Mouse (Mus musculus) T-helper 17 cell (primary cell): ENCODE measurements around the gene Ugt8a.

Experiments used
- in situ Hi-C, 2 experiments: fragments of 300-600 bp; cut with MboI, MseI; formaldehyde crosslinking; loops; 1 replicate in 1 of 2; 2 replicates in 1 of 2; pipeline ENCODE4 v1.15.1; 2025; ENCODE audit warnings: high pct_unique_total_duplicates in 2 of 2

The Ugt8a gene

DNA sequence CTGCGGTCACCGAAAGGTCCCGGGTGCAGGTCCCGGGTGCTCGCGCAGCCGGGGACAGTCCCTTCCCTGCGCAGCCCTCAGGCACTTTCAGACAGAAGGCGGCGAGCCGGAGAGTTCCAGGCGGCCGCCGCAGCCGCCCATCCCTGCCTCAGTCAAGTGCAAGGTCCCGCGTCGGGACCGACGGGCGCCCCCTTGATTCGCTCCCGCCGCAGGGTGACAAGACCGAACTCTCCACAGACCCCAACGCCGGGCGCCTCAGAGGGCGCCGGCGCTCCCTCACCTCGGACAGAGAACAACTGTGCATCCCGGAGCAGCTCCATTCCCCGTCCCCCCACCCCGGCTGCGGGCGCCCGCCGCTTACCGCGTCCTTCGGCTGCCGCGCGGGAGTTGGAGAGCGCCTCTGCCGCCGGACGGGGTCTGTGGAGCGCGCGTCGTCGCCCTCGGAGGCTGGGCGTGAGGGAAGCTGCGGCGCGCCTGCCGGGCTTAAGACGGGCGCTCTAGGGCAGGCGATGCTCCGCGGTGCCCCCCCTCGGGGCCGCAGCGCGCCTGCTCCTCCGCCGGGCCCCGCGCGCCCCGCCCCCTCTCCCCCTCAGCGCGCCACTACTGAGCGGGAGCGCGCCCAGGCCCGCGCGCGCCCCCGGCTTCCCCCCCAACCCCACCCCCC lies at the start of gene Ugt8a:
Gene Ugt8a (minus strand): TSS at position 528 of the 664 bp plus-strand sequence.
- in situ Hi-C loops = no loop called here

DNA sequence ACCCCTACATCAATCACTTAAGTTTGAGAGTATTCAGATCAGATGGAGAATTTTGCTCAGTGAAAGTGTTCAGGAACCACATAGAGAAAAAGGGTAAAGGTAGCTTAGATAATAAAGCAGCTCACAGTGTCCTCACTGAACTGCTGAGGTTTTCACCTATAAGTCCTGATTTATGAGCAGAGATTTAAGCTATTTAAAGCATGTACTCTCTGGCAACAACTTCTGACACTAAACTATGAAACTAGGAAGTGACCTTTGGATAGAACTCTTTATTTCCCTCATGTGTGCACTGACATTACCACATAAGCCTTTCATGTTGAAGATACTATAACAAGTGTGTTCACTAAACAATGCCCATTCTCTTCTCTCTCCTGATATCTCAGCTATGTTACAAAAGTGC lies 48.2 kb upstream of the Ugt8a start:
- in situ Hi-C loops = loop anchor here in 1 of 2 experiments (10.0 kb wide), 1 partner anchor 218 kb away; no protein-coding TSS in a partner anchor

DNA sequence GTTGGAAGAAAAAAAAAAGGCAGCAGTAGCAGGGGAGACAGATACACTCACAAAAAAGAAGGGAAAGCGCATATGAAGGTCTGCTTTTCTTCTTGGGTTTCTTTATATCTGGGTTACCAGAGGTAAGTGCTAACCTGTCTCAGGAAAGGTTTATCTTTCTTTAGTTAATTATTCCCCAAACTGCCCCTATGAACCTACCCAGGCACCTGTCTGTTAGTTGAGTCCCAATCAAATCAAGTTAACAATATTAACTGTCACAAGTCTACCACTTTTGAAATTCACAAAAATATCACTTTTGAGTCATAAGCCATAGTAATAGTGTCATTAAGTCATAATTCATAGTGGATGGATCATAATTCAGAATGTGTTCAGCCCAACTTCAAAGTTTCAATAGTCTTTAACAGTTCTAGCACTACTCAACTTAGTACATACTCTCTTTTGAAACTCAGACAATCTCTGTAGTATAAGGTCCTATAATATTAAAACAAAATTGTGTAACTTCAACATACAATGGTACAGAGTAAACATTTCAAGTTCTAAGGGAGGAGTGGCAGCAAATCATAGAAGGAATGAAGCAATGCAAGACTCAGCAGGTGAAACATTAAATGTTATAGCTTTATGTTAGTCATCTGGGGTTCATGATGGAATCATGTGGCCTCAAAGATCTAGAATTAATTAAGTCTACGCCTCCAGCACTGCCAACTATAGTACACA lies 45.4 kb upstream of the Ugt8a start:
- in situ Hi-C loops = loop anchor here in 1 of 2 experiments (10.0 kb wide), 1 partner anchor 221 kb away; no protein-coding TSS in a partner anchor

DNA sequence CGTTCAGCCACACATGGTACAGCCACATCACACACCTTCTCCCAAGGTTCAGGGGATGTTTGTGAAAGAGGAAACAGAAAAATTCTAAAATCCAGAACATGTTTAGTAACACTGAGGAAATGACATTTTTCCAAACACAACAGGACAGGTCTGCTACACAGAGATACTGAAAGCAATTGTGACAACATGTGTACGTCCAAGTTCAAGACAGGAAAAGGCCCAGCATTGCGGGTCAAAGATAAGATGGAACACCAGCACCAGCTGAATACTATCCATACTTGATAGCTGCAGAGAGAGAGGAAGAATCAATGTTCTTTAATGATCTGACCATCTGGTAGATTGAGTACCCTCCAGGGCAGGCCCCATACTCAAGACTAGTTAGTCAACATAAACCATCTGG lies 41.1 kb upstream of the Ugt8a start:
- in situ Hi-C loops = no loop called here

DNA sequence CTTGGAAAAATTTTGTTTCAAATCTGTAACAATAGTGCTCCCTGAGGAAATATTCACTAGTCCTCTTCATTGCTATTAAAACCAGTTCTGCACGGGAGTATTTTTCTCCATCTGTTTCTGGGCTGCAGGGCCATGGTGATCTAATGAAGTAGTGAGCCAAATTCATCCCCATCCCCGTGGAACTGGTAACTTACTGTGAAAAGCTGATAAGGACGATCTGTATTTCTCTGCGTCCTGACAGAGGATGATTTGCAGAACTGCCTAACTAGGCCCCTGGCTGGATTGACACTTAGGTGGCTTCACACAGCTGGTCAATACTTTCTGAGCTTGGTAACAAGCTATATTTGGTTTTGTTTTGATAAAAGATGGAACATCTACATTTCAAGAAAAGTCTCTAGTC lies 37.5 kb upstream of the Ugt8a start:
- in situ Hi-C loops = no loop called here

DNA sequence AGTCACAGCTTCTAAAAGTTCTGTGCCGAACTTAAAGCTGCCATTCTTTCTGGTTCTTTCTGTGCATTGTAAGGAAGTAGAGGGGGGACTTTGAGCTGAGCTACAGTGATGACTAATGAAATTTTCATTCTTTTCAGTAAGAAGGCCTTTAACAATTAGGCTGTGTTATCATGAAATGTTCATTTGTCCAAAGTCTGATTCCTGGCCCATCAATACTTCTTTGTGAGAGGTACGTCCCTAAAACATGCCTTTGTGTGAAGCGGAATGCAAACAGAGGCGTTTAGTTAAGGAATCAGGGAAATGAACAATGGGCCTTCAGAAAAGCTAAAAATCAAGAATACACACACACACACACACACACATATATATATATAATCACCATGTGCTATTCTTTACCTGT lies 31.0 kb upstream of the Ugt8a start:
- in situ Hi-C loops = no loop called here

DNA sequence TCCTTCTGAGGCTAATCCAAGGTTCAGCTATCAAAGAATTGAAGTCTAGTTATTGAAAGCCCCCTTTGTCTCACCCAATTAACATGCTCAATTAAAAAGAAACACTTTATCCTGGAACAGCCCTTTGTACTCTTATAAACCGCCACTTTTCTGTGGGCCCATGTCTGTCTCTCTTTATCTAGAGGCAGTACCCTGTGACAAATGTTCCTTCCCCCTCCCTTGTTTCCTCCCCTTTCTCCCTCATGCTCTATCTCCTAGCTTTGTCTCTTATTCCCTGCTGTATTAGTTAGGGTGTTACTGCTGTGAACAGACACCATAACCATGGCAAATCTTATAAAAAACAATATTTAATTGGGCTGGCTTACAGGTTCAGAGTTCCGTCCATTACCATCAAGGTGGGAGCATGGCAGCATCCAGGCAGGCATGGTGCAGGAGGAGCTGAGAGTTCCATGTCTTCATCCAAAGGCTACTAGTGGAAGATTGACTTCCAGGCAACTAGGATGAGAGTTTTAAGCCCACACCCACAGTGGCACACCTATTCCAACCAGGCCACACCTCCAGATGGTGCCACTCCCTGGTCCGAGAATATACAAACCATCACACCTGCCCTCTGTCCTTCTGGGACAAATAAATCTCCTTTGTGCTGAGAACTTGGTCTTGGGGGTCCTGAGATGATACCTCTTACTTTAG lies 17.9 kb upstream of the Ugt8a start:
- in situ Hi-C loops = no loop called here

DNA sequence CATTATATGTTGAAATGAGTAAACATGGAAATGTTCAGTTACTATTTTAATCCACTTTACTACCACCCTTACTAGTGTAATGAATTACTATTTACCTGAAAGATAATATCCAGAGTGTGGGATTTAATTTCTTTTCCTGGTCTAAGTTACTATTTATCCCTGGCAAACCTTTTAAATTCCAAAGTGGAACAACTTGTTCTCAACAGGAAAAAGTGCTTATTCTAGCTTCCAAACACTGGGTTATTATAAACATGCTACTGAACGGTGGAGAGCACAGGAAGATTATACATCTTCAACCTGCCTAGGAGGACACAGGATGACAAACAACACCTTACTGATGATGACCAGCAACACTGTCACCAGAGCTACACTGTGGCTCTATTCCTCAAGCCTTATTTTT lies 16.5 kb upstream of the Ugt8a start:
- in situ Hi-C loops = no loop called here

DNA sequence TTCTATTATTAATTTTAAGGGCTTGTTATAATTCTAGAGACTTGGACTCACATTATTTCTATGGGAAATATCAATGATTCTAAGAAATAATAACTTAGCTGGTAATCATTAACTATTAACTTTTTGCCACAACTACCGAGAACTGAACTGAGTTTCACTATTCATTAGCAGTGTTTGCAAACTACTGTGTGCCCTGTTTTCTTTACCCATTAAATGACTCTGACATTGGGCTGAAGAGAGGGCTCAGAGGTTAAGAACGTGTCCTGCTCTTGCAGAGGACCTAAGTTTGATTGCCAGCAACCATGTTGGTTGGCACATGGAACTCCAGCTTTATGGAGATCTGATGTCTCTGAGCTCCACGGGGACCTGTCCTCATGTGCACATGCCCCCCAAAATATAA lies 2.4 kb upstream of the Ugt8a start:
- in situ Hi-C loops = no loop called here

DNA sequence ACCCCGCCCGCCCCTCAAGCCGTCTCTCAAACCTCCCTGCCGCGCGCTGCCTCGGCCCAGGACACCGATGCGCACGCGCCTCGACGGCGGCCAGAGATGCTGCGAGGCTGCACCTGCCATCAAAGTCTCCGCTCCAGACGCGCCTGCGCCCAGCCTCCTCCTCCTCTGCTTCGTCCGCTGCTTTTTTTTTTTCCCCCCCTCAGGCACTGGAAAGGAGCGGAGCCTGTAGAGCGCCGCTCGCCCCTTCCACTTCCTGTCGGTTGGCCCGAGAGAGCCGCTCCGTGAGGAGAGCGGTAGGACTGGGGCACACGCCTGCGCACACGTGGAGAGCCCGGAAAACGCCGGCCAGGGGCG lies 314 bp upstream of the Ugt8a start:
- in situ Hi-C loops = no loop called here

DNA sequence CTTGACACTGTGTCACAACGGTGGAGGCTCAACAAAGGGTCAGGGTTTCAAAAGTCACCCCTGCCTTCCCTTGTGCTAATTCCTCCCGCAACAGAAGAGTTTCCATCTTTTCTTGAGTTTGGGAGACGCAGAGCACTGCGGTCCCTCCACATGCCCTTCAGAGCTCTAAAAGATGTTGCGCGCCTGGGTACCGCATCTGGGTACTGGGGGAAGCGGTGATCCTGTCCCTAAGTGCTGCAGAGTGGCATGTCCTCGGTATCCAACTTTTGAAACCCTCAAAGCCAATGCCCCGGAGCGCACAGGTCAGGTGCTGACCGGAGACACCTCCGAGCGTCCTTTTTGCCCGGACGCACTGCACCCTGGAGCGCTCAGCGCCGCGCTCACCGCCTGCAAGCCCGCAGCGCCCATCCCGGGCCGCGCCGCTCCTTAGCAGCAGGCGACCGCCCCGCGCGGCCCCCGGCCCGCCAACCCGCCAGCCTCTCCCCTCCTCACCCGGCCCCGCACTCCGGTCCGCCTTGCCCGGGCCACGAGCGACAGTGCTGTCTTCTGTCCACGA lies 805 bp downstream of the Ugt8a start:
- in situ Hi-C loops = no loop called here

DNA sequence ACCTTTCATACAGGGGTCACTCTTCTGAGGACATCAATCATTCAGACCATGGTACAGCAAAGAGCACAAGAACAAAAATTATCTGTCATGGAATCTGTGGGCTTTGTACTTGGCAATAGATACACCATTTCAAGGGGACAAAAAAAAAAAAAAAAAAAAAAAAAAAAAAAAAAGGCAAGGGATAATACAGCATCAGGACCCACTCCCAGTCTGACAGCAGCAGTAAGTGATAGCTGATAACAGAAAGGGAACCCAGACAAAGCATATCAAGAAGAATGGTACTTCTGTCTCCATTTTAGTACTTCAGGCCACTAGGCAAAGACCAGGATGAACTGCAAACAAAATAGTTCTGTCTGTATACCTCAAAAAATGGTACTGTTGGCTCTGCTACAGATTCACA lies 2.6 kb downstream of the Ugt8a start:
- in situ Hi-C loops = no loop called here

DNA sequence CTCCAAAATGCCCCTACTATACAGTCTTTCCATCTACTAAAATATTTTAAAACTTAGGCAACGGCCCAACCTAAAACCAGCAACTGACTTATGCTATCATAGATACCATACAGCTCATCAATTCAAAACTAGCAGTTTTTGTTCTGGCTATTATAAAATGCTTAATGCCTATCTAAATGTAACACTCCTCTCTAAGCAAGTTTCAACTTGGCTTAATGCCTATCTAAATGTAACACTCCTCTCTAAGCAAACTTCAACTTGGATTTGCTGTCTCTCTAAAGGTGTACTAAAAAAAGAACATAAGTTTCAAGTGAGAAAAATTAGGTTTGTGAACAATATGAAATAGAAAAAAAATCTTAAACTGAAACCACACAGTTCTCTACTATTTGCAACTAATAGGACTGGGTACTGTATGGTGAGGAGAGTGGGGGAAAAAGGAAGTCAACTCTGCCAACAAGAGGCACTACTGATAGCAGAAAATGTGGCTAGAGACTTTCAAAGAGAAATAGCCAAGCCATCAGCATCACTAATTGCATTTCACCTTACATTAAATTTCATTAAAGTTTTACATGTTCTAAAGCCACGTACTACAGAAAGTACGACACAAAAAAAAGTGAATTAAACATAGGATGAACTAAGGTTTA lies 5.7 kb downstream of the Ugt8a start:
- in situ Hi-C loops = no loop called here

DNA sequence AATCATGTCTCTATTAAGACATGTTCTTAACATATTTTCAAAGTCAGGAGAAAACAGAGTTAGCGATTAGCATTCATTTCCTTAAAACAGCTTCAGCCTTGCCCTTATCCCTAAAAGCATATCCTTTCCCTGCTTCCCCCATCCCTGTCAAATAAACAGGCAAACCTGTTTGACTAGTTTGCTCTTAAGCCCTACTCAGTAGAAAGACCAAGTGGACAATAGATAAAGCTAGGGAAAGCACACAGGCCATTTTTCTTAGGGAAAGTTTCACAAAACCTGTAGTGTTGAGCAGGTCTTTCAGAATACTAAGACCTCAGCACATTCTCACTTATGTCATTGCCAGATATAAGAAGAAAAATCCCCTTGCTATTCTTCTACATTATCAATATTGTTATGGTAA lies 7.4 kb downstream of the Ugt8a start:
- in situ Hi-C loops = no loop called here

DNA sequence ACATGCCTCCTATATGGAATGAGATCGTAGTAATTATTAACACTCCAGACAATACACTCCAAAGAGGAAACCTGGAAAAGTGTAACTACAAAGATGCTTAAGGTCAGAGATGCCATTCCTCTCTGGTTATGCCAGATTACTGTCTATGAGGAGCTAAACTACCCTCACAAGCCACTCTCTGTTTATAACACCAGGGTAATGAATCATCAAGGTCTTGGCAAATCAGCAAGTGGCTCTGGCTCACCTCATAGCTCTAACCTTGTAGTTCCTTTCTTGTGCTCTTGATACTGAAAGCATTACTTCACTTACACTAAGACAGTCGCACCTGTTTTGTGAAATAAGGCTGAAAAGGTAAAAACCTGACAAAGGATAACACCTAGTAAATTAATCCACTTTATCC lies 17.5 kb downstream of the Ugt8a start:
- in situ Hi-C loops = no loop called here

DNA sequence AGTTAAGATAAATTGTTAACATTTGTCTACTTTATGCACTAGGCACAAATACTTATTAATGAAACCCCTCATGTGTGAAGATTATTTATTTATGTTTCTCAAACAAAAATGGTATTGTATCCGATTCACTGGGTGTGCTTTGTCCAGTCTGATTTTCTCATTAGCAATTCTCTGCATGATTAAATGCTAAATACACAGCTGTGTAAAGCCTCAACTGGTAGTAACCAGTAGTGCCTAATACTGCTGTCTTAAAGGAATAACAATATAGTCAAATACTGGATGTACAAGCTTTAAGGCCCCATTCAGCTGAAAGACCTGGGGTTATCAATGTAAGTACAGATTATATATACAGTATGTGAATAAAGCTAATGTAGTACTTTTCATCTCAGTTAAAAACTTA lies 39.4 kb downstream of the Ugt8a start:
- in situ Hi-C loops = no loop called here

DNA sequence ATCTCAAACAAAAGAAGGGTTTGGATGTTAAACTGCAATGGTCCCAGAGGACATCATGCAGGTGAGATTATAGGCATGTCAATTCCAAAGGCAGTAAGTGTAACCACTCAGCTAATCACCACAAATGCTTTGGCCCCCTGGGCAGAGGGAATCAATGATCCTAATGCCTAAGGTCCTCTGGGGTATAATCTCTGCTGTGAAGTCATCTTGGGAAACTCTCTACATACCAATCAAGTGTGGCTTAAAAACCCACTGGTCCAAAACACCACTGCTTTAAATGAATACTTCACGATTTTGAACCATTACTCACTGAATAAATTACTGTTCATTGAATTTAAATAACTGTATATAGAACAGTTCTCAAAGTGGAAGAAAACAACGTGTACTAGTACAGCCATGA lies 51.3 kb downstream of the Ugt8a start:
- in situ Hi-C loops = loop anchor here in 1 of 2 experiments (10.0 kb wide), 1 partner anchor 1918 kb away; no protein-coding TSS in a partner anchor

DNA sequence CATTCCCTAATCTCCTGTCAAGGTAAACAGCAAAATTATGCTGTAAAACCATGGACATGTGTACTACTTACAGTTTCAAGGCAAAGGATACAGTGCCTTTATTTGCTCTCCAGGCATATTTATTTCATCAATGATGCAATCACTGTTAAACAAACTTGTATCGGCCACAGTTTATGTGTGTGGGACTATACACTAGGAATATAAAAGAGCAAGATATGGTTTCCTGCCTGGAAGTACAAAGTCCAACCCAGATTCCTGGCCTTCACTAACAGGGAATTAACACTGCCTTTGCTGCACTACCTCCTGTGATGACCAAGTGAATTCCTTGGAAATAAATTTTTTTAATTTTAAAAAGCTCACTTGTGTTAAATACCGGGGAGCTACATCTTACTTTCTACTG lies 53.5 kb downstream of the Ugt8a start:
- in situ Hi-C loops = loop anchor here in 1 of 2 experiments (10.0 kb wide), 1 partner anchor 1920 kb away; no protein-coding TSS in a partner anchor

DNA sequence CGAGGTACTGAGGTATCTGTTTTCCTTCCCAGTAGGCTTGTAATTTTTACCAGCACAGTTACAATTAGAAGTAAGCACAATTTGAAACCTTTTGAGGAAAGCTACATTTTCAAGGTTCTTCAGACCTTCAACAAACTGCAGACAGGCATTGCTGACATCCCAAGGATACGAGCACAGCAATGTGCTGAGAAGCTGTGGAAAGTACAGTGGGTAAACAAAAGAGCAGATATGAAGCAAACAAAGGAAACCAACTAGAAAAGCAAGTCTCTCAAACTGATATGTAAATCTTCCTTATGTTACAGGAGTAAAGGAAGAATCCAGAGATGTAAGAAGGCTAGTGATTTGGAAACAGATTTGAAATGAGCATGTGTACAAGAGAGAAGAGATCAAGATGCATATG lies 54.0 kb downstream of the Ugt8a start:
- in situ Hi-C loops = loop anchor here in 1 of 2 experiments (10.0 kb wide), 1 partner anchor 1920 kb away; no protein-coding TSS in a partner anchor

DNA sequence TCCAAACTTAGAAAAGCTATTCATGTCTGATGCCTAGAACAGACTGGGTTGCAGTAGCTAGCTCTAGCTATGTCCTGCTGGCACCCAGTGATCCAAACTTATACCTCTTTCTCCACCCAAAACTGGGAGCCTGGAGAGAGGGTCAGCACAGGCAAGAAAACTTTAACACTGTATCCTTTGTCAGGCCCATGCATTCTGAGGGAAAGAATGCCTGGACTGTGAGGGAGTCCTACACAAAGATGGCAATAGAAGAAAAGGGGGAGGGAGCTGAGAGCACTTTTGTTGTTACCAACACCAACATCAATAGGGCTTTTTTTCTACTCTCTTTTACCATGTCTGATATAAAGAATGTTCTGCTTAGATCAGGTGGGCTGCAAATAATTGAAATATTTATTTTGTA lies 55.4 kb downstream of the Ugt8a start:
- in situ Hi-C loops = loop anchor here in 1 of 2 experiments (10.0 kb wide), 1 partner anchor 1922 kb away; no protein-coding TSS in a partner anchor

DNA sequence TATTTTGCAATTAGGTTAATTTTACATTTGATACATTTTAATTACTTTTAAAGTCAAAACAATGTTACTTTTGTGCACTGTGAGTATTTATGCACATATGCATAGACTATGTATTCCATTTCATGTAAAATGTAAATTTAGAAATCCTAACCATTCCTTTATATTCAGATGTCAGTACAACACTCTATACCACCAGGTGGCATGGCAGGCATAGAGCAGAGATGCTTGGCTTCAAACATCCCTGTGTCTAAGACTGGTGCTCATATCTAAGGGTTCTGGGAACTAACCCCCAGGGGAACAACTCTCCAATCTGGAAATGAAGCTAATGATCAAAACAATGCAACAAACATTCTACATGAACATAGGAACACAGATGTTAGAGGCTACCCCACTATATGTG lies 56.6 kb downstream of the Ugt8a start:
- in situ Hi-C loops = loop anchor here in 1 of 2 experiments (10.0 kb wide), 1 partner anchor 1923 kb away; no protein-coding TSS in a partner anchor

DNA sequence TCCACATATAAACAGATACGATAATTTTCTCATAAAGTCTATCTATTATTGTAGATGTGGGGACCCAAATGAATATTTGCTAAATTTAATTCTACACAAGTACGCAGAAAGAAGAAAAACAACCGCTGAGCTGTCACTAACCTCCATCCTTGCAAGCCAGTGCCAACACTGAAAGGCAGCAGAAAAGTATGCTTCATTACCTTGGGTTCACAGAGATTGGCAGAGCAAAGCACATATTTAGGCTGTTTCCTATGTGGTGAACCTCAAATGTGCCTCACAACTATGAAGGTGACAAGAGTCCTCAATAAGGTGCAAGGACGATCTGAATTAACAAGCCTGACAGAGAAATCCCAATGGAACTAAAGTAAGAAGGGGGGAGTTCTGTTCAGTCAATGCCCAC lies 64.0 kb downstream of the Ugt8a start:
- in situ Hi-C loops = no loop called here
